9 mouse cellular contexts compared by ENCODE assay signal in the genomic region with DNA sequence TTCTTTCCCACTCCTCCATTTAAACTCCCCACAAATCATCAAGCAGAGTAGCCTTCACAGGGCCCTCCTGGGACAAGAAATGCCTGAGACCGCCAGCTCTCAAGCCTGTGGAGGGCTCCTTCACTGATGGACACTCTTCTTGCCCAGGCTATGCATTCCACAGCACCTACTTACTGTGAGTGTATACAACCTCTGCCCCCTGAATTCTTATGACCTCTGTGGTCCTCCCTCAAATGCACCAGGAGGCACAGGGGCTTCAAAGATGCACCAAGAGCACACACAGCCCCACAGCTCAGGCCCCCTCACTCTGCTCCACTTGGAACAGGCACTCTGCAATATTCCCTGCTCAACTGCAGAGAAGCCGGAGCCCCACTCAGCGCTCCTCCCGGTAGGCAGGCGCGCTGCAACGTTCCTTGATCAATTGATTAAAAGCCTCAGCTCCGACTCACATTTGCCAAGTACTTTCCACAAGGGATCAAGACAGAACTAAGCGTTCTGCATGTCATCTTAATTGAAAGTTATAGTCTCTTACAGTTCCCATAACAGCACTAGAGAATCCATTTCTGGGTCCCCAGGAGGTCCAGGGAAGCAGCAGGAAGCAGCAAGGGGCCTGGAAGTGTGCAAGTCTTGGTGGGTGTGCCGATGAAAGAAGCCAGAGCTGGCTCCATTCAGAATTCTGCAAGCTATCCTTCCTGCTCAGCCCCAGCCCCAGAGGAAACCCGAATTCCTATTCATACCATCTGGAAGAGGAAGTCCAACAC. TPM values are rescaled to one million over a fixed set of nuclear protein-coding genes. Genes with fewer than 3 reads are reported as not detected.
DNase-seq lines count a peak whose midpoint lies in the region; ATAC-seq and TF ChIP-seq lines count a peak whose summit lies in the region.
"Had no signal": no experiment of that assay in that cellular context is flagged by ENCODE, and none has a peak within 500 bp of the region (broad histone marks: within the 10 kb centered on the region; RNA-seq: fewer than 3 reads in every experiment).

No protein-coding gene starts in this region.

- no peaks in the 10 kb centered on the region for H3K9me3 ChIP-seq in hindbrain, embryonic 12.5 days (replicated peaks)
- no peaks in the 10 kb centered on the region for H3K9me3 ChIP-seq in midbrain, embryonic 16.5 days (replicated peaks; ENCODE audit: control insufficient read depth, low read length, poor library complexity, severe bottlenecking)

- H3K4me3 ChIP-seq in heart, adult 2 months, result no peak overlapping the region
- H3K4me3 ChIP-seq in hindbrain, embryonic 12.5 days, result no peak overlapping the region
- H3K4me3 ChIP-seq in midbrain, embryonic 16.5 days (ENCODE audit: low read depth, low read length), result no peak overlapping the region

- peaks cover 26% of the 10 kb centered on the region for H3K4me1 ChIP-seq in heart, adult 2 months (ENCODE audit: control insufficient read depth, insufficient read depth, low read length)
- H3K4me1 ChIP-seq in hindbrain, embryonic 12.5 days, result peaks cover 51% of the 10 kb centered on the region
- H3K4me1 ChIP-seq in midbrain, embryonic 16.5 days (ENCODE audit: control insufficient read depth, insufficient read depth, low read length), result peaks cover 27% of the 10 kb centered on the region

- intact Hi-C loops in heart, adult 2 months (cut with DNase I), result loop anchor here (10.0 kb wide), 1 partner anchor 270 kb away; the partner anchor contains the start of gene Slc22a15
- intact Hi-C loops in heart, postnatal 36 days (cut with DNase I), result loop anchor here (5.0 kb wide), 1 partner anchor 37 kb away; no protein-coding TSS in a partner anchor

- WGBS in heart, adult 2 months, result 29% methylated on average over 11 of the region's 11 CpGs
- WGBS in hindbrain, embryonic 12.5 days, result 3% methylated on average over 11 of the region's 11 CpGs
- 3% methylated on average over 11 of the region's 11 CpGs for WGBS in midbrain, embryonic 16.5 days

- H3K4me2 ChIP-seq in hindbrain, embryonic 12.5 days (replicated peaks), result peak overlapping the region; percentile 43
- H3K4me2 ChIP-seq in midbrain, embryonic 16.5 days (ENCODE audit: low read length), result peak overlapping the region; percentile 33

- H3K27ac ChIP-seq in heart, adult 2 months, result peak overlapping the region; percentile 28; the same call in 1 of the 2 replicates
- peak overlapping the region; percentile 74 for H3K27ac ChIP-seq in hindbrain, embryonic 12.5 days
- peak overlapping the region; percentile 39; the same call in 1 of the 2 replicates for H3K27ac ChIP-seq in midbrain, embryonic 16.5 days (ENCODE audit: low read length)

- no peak for TF ChIP-seq CTCF in heart, adult 2 months (IDR thresholded peaks at IDR 0.05)

- ATAC-seq in hindbrain, embryonic 12.5 days (ENCODE audit: low FRiP score), result peak; percentile 39; the same call in 1 of the 2 replicates
- peak; percentile 71 for ATAC-seq in midbrain, embryonic 16.5 days
- no peak for ATAC-seq in inflammation-experienced regulatory T-cells, adult 6 months
- ATAC-seq in CD4-positive, CD25-positive, alpha-beta regulatory T cell, adult 4 months, result no peak

- H3K27me3 ChIP-seq in heart, adult 2 months (ENCODE audit: control insufficient read depth, insufficient read depth, low read length), result no peaks in the 10 kb centered on the region
- H3K27me3 ChIP-seq in hindbrain, embryonic 12.5 days, result peaks cover 36% of the 10 kb centered on the region
- peaks cover 11% of the 10 kb centered on the region for H3K27me3 ChIP-seq in midbrain, embryonic 16.5 days (ENCODE audit: control insufficient read depth, insufficient read depth, low read depth, low read length)

- no peak overlapping the region for H3K9ac ChIP-seq in heart, adult 2 months (ENCODE audit: low read depth, low read length)
- peak overlapping the region; percentile 43; the same call in 1 of the 2 replicates for H3K9ac ChIP-seq in hindbrain, embryonic 12.5 days
- peak overlapping the region; percentile 38; the same call in 1 of the 2 replicates for H3K9ac ChIP-seq in midbrain, embryonic 16.5 days (ENCODE audit: low read depth, low read length)

- H3K36me3 ChIP-seq in heart, adult 2 months (ENCODE audit: control insufficient read depth, insufficient read depth, low read length), result no peaks in the 10 kb centered on the region; the same call in none of the 2 replicates
- no peaks in the 10 kb centered on the region for H3K36me3 ChIP-seq in hindbrain, embryonic 12.5 days
- H3K36me3 ChIP-seq in midbrain, embryonic 16.5 days (ENCODE audit: control insufficient read depth, insufficient read depth, low read length), result no peaks in the 10 kb centered on the region

- no peak for TF ChIP-seq POLR2A in heart, adult 2 months (IDR thresholded peaks at IDR 0.05; ENCODE audit: insufficient read depth, low read depth, low read length)

- TF ChIP-seq EP300 in heart, adult 2 months (IDR thresholded peaks at IDR 0.05; ENCODE audit: insufficient read depth, low read depth, low read length), result no peak

- H3K79me2 ChIP-seq in heart, adult 2 months (replicated peaks; ENCODE audit: control insufficient read depth, insufficient read depth, low read length), result peaks cover 3% of the 10 kb centered on the region

- DNase-seq in heart, adult 2 months, result peak in 1 of 2 experiments; percentile 20
- no peak for DNase-seq in heart, postnatal 36 days
- peak; percentile 72 for DNase-seq in embryo, embryonic 11 days
- DNase-seq in c-Kit-positive CD71-positive TER-119-positive erythroid progenitor cells, embryonic 14.5 days (ENCODE audit: low spot score), result no peak

RNA-seq across cellular contexts. Expression of gene Vangl1, which starts 10.0 kb away (rescaled TPM):
- total RNA-seq in heart, adult 2 months (2021), result 10 to 100 TPM in 1 of 2 experiments, 1 to 10 TPM in 1; 9.7 to 15.9 TPM
- 10.6 and 16.8 TPM in 2 replicates for polyA plus RNA-seq in heart, adult 2 months (2012; rRNA removed)
- 10 to 100 TPM; 10.8 to 14.2 TPM for total RNA-seq in heart, postnatal 36 days (2021)
- polyA plus RNA-seq in hindbrain, embryonic 12.5 days (2016; fragmentation: Nextera tagmentation; extraction: Ambion mirVana), result 11.1 and 15.2 TPM in 2 replicates
- 8.9 and 10.3 TPM in 2 replicates for polyA plus RNA-seq in midbrain, embryonic 16.5 days (2015; fragmentation: Nextera tagmentation; extraction: Ambion mirVana)
- under 1 TPM; 0.16 to 0.31 (median 0.17) TPM for polyA plus RNA-seq in inflammation-experienced regulatory T-cells, adult 6 months (2017; shearing (Covaris generic))
- polyA plus RNA-seq in CD4-positive, CD25-positive, alpha-beta regulatory T cell, adult 4 months (2017; shearing (Covaris generic)), result under 1 TPM; 0.08 to 0.47 TPM
- total RNA-seq: neutrophil, adult 5-6 weeks had no signal

Comparison
In these comparisons a context has a peak if more than half of its experiments do, and no peak if none do; other contexts are left out.
1. ATAC-seq: peak in hindbrain, embryonic 12.5 days (single experiment) and midbrain, embryonic 16.5 days (single experiment); none in inflammation-experienced regulatory T-cells, adult 6 months (single experiment) and CD4-positive, CD25-positive, alpha-beta regulatory T cell, adult 4 months (single experiment).
2. Peak in every context shown above with its lines, with median percentiles within 50 percentile points of each other: H3K27ac ChIP-seq.